In the genomic region with DNA sequence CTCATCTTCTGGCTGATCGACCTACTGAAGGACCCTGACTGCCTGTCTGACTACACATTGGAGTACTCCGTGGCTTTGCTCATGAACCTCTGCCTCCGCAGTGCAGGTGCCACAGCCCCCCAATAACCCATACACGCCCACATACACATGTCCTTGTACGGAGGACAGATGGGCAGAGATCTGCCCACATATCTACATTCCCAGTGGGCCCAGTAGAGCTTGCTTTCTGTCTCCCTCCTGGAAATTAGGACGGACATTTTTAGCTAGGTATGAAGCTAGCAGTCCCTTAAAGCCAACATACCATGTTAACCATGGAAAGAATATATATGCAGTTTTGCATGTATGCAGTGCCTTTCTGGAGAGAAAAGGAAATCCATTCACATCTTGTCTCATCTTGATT, we compare ENCODE assay signal across 15 mouse cellular contexts.
"Had no signal": no experiment of that assay in that cellular context is flagged by ENCODE, and none has a peak within 500 bp of the region (broad histone marks: within the 10 kb centered on the region; RNA-seq: fewer than 3 reads in every experiment).

No protein-coding gene starts in this region.

- H3K9me3 ChIP-seq: neural tube, embryonic 15.5 days; stomach, embryonic 15.5 days had no signal

- DNase-seq: retina, postnatal 1 day; right cerebral cortex, adult 18-20 months; right cerebral cortex, postnatal 14 days; right cerebral cortex, postnatal 25 days; right cerebral cortex, postnatal 4 days; spleen, adult 18-20 months; thymus, adult 18-20 months; thymus, adult 2 months; thymus, postnatal 14 days; thymus, postnatal 25 days; thymus, postnatal 36 days; thymus, postnatal 4 days had no signal

- H3K27me3 ChIP-seq: neural tube, embryonic 15.5 days; stomach, embryonic 15.5 days had no signal

- H3K4me1 ChIP-seq: neural tube, embryonic 15.5 days; stomach, embryonic 15.5 days had no signal

- H3K27ac ChIP-seq: neural tube, embryonic 15.5 days; stomach, embryonic 15.5 days; stomach, postnatal 0 days had no signal

- H3K4me2 ChIP-seq: neural tube, embryonic 15.5 days; stomach, embryonic 15.5 days had no signal

- H3K9ac ChIP-seq: neural tube, embryonic 15.5 days; stomach, embryonic 15.5 days had no signal

- H3K4me3 ChIP-seq: neural tube, embryonic 15.5 days; stomach, embryonic 15.5 days had no signal
